Mouse (Mus musculus) erythroblast, embryonic 14.5 days (primary cell): Measurements from ENCODE around the gene Rhoh. TPM values are rescaled to one million over a fixed set of nuclear protein-coding genes. Genes with fewer than 3 reads are reported as not detected.

Source experiments
- H3K27me3 ChIP-seq: 2 replicates; pipeline ENCODE4 v1.6.1; 2012; ENCODE audit warnings: inconsistent platforms; ENCODE audit not compliant: control insufficient read depth
- H3K36me3 ChIP-seq: 2 replicates; pipeline ENCODE4 v1.6.1; 2012; ENCODE audit warnings: mild to moderate bottlenecking, inconsistent platforms; ENCODE audit not compliant: control insufficient read depth
- H3K4me1 ChIP-seq: 2 replicates; pipeline ENCODE4 v1.6.1; 2012; ENCODE audit warnings: inconsistent platforms; ENCODE audit not compliant: control insufficient read depth
- H3K4me3 ChIP-seq: replicated peaks from 2 replicates; pipeline ENCODE3; 2012; ENCODE audit warnings: moderate library complexity, mild to moderate bottlenecking, inconsistent platforms
- H3K9me3 ChIP-seq: 2 replicates; pipeline ENCODE4 v1.6.1; 2012; ENCODE audit warnings: low read length, inconsistent platforms, mixed read lengths; ENCODE audit not compliant: control insufficient read depth
- GATA1 ChIP-seq: IDR thresholded peaks from 2 replicates; pipeline ENCODE4 v1.6.1; 2012; ENCODE audit warnings: low read length, inconsistent platforms, mixed read lengths
- TAL1 ChIP-seq: IDR thresholded peaks from 3 replicates; pipeline ENCODE4 v1.6.1; 2012; ENCODE audit warnings: low read length, inconsistent platforms, mixed read lengths
- polyA plus RNA-seq: library from polyadenylated mRNA; stranded (reverse); fragments of >175 nt; gene quantifications from 2 replicates; pipeline ENCODE4 v1.2.3, GENCODE M21; 2012

Gene Rhoh
- polyA plus RNA-seq, 1 experiment: not detected

- TF ChIP-seq TAL1 (no peak), GATA1 (no peak)
- Histone ChIP-seq H3K9me3 (no peaks in the 10 kb centered on the region), H3K27me3 (no peaks in the 10 kb centered on the region), H3K4me1 (peaks cover 3% of the 10 kb centered on the region; the same call in 1 of the 2 replicates), H3K4me3 (no peak overlapping the region), H3K36me3 (no peaks in the 10 kb centered on the region)
Observed at GRCm38 (mm10) chr5:65895764-65896163, 34.8 kb downstream of the Rhoh start.

DNA sequence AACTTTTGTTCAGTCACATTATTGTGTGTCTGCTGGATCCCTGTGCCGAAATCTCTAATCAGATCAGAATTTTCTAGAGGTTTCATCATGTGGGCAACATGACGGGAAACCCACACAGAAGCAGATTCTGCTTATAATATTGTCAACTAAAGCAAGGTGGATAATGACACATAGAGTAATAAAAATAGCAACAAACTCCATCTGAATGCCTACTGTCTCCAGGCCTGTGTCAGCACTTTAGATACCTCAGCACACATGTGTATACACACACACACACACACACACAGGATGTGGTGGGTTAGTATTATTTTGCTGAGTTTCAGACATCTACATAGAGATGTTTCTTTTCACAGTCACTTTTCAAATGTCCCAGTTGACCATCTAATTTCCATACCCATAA, 36.7 kb downstream of the Rhoh start:
- H3K4me3 ChIP-seq: no peak overlapping the region
- peaks cover 5% of the 10 kb centered on the region for H3K4me1 ChIP-seq
- TF ChIP-seq TAL1 (no peak), GATA1 (no peak)
- H3K36me3 ChIP-seq: no peaks in the 10 kb centered on the region
- H3K27me3 ChIP-seq: no peaks in the 10 kb centered on the region
- no peaks in the 10 kb centered on the region for H3K9me3 ChIP-seq

DNA sequence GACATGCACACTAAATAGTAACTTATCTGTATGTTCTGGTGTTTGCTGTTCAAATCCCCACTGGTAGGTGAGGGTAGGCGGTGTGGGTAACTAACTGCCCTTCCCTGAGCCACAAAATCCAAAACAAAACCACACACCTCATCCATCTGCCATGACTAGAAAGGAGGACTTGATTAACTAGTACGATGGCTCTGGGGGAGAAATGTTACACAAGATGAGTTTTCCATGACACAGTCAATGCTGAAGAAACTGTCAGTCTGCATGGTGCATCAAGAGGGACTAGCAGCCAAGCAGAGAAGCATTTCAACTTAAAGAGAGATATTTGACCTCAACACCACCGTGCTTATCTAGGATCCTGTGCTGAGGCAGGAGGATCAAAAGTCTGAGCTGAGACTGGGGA, 37.7 kb downstream of the Rhoh start:
- peaks cover 7% of the 10 kb centered on the region for H3K9me3 ChIP-seq
- no peaks in the 10 kb centered on the region for H3K27me3 ChIP-seq
- TF ChIP-seq GATA1 (no peak), TAL1 (no peak)
- no peak overlapping the region for H3K4me3 ChIP-seq
- H3K36me3 ChIP-seq: no peaks in the 10 kb centered on the region
- H3K4me1 ChIP-seq: peaks cover 5% of the 10 kb centered on the region

GRCm38 (mm10) chr5:65900113-65900512, 39.1 kb downstream of the Rhoh start:
- TF ChIP-seq GATA1: no peak
- TF ChIP-seq TAL1: no peak
- Histone ChIP-seq H3K36me3 (no peaks in the 10 kb centered on the region), H3K4me3 (no peak overlapping the region), H3K27me3 (no peaks in the 10 kb centered on the region), H3K4me1 (peaks cover 5% of the 10 kb centered on the region), H3K9me3 (peaks cover 7% of the 10 kb centered on the region)

GRCm38 (mm10) chr5:65900862-65901265, 39.9 kb downstream of the Rhoh start:
- no peak for TF ChIP-seq GATA1
- no peak for TF ChIP-seq TAL1
- H3K36me3 ChIP-seq: no peaks in the 10 kb centered on the region
- no peak overlapping the region for H3K4me3 ChIP-seq
- peaks cover 7% of the 10 kb centered on the region for H3K9me3 ChIP-seq
- H3K4me1 ChIP-seq: peaks cover 5% of the 10 kb centered on the region
- H3K27me3 ChIP-seq: no peaks in the 10 kb centered on the region

DNA sequence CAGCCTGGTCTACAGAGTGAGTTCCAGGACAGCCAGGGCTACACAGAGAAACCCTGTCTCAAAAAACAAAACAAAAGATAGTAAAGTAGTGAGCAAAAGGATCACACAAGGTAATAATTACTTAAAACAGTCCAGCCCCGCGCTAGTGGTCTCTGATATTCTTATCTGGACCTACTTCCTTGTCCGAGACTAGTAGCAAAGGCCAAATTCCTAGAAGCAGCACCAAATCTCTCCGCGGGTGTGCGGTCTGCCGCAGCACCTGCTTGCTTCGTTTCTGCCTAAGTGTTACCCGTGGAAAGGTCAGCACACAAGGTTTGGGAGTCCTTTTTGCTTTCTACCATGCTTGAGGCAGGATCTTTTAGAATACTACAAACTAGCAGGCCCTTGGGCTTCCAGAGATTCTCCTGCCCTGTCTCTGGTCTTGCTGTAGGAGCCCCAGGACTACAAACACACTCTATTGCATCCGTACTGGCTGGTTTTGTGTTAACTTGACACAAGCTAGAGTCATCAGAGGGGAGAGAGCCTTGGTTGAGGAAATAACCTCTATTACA, 40.9 kb downstream of the Rhoh start:
- H3K4me3 ChIP-seq: no peak overlapping the region
- no peaks in the 10 kb centered on the region for H3K27me3 ChIP-seq
- H3K36me3 ChIP-seq: no peaks in the 10 kb centered on the region
- TF ChIP-seq GATA1: no peak
- peaks cover 7% of the 10 kb centered on the region for H3K9me3 ChIP-seq
- H3K4me1 ChIP-seq: peaks cover 5% of the 10 kb centered on the region

DNA sequence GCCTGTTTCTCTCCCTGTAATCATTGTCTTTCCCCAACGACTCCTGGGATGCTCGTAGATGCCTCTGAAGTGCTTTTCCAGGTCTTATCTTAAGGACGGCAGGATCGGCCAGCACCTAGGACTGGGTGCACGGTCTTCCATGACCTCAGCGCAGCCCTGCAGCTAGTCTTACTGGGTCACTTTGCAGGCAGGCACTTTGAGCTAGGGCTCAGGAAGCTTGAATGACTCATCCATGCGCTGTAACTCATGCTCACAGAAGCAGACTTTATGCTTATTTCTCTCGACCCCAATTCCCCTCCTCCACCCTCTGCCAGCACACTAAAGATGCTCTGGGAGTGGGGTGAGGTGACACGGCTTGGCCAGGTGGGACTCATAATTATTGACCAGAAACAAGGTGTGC, 41.8 kb downstream of the Rhoh start:
- Histone ChIP-seq H3K4me1 (peaks cover 5% of the 10 kb centered on the region), H3K9me3 (peaks cover 7% of the 10 kb centered on the region)
- TF ChIP-seq TAL1: no peak
- TF ChIP-seq GATA1: no peak

DNA sequence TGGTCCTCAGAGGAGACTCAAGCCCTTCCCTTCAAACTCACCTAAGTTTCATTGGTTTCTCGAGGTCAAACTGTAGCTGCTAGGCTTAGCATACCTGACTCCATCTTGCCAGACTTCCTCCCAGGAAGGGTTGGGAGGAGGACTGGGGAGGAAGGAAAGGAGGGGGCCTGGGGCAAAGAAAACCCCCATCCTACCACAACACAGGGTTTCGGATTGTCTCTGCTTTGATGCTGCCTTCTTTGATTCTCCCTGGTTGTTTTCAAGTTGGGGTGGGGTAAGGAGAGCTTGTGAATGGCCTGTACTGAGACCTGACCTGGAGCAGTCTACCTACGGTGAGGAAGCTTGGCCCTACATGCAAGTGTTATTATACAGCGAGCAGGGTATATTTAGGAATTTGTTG, 43.5 kb downstream of the Rhoh start:
- no peaks in the 10 kb centered on the region for H3K36me3 ChIP-seq
- no peaks in the 10 kb centered on the region for H3K27me3 ChIP-seq
- H3K9me3 ChIP-seq: peaks cover 7% of the 10 kb centered on the region
- TF ChIP-seq TAL1 (no peak), GATA1 (no peak)
- H3K4me3 ChIP-seq: no peak overlapping the region
- H3K4me1 ChIP-seq: peaks cover 5% of the 10 kb centered on the region

More for the DNA sequence above, 41.8 kb downstream of the Rhoh start:
- Histone ChIP-seq H3K27me3 (no peaks in the 10 kb centered on the region), H3K36me3 (no peaks in the 10 kb centered on the region), H3K4me3 (no peak overlapping the region)

DNA sequence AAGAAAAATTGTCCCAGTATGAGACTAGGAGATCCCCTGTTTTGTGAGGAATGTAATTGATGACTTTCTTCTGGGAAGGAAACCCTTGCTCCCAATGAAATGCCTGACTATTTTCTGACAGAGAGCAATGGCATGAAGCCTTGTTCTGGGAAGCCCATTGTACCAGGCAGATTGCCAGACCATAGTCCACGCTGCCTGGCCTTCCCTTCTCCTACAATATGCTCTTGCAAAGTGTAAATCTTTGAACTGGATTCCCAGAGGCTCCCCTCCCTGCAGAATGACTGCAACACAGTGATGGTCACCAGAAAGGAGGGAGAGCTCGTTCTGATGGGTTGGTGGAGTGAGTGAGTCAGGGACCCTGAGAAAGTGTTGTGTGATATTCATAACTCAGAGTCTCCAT, 47.7 kb downstream of the Rhoh start:
- Histone ChIP-seq H3K4me3 (no peak overlapping the region), H3K9me3 (no peaks in the 10 kb centered on the region), H3K36me3 (no peaks in the 10 kb centered on the region), H3K4me1 (no peaks in the 10 kb centered on the region), H3K27me3 (no peaks in the 10 kb centered on the region)
- TF ChIP-seq GATA1 (no peak), TAL1 (no peak)

- Histone ChIP-seq H3K4me1 (no peaks in the 10 kb centered on the region), H3K4me3 (no peak overlapping the region), H3K27me3 (no peaks in the 10 kb centered on the region), H3K36me3 (no peaks in the 10 kb centered on the region), H3K9me3 (no peaks in the 10 kb centered on the region)
- no peak for TF ChIP-seq TAL1
- no peak for TF ChIP-seq GATA1
Observed at GRCm38 (mm10) chr5:65909321-65909720, 48.3 kb downstream of the Rhoh start.
